Mouse (Mus musculus) heart, embryonic 14.5 days (tissue): ENCODE measurements at regions not wholly inside any gene's neighbourhood (a gene's known extent, or its start where the extent isn't known, plus 50 kb on each side); places are given as distances from the start of the nearest gene placed in this dataset.

Experiments used
- ATAC-seq: fragments of 200-750 bp; cut with Nextera tagmentation; 2 replicates; pipeline ENCODE4 v1.8.0; 2017; ENCODE audit warnings: low read depth, moderate TSS enrichment; ENCODE audit not compliant: insufficient number of reproducible peaks, insufficient read depth, low FRiP score
- H3K27ac ChIP-seq, 2 experiments: fragments of 200-500 bp in 1 of 2; fragments of 300-500 bp in 1 of 2; sonication (generic) in 1 of 2; replicated peaks in 1 of 2; 2 replicates each; pipeline ENCODE4 v1.5.1; 2012 to 2014; ENCODE audit warnings: low read depth in 2 of 2, low read length in 2 of 2, control low read depth in 1 of 2, mild to moderate bottlenecking in 1 of 2, mixed read lengths in 1 of 2; ENCODE audit not compliant: control insufficient read depth in 1 of 2, insufficient read depth in 1 of 2
- H3K27me3 ChIP-seq: fragments of 300-500 bp; sonication (generic); 2 replicates; pipeline ENCODE4 v1.6.1; 2014; ENCODE audit warnings: mild to moderate bottlenecking, low read length, control low read depth; ENCODE audit not compliant: control insufficient read depth, insufficient read depth
- H3K36me3 ChIP-seq: fragments of 300-500 bp; sonication (generic); 2 replicates; pipeline ENCODE4 v1.6.1; 2014; ENCODE audit warnings: mild to moderate bottlenecking, control low read depth, low read length, mixed read lengths; ENCODE audit not compliant: control insufficient read depth, insufficient read depth
- H3K4me1 ChIP-seq, 2 experiments: fragments of 200-500 bp in 1 of 2; fragments of 300-500 bp in 1 of 2; sonication (generic) in 1 of 2; 2 replicates each; pipeline ENCODE4 v1.6.1; 2012 to 2014; ENCODE audit warnings: low read length in 2 of 2, control low read depth in 1 of 2, mixed read lengths in 1 of 2; ENCODE audit not compliant: control insufficient read depth in 2 of 2, insufficient read depth in 2 of 2
- H3K4me2 ChIP-seq: fragments of 300-500 bp; sonication (generic); 2 replicates; pipeline ENCODE4 v1.6.1; 2014; ENCODE audit warnings: mild to moderate bottlenecking, low read length
- H3K4me3 ChIP-seq, 2 experiments: fragments of 200-500 bp in 1 of 2; fragments of 300-500 bp in 1 of 2; sonication (generic) in 1 of 2; 2 replicates each; pipeline ENCODE4 v1.5.1; 2012 to 2014; ENCODE audit warnings: low read length in 2 of 2, mild to moderate bottlenecking in 2 of 2, control low read depth in 1 of 2, low read depth in 1 of 2, moderate library complexity in 1 of 2; ENCODE audit not compliant: control insufficient read depth in 1 of 2, insufficient read depth in 1 of 2
- H3K9ac ChIP-seq: fragments of 300-500 bp; sonication (generic); 2 replicates; pipeline ENCODE4 v1.6.1; 2014; ENCODE audit warnings: mild to moderate bottlenecking, low read length
- H3K9me3 ChIP-seq: fragments of 300-500 bp; sonication (generic); 2 replicates; pipeline ENCODE4 v1.6.1; 2016; ENCODE audit warnings: low read length, control low read depth; ENCODE audit not compliant: control insufficient read depth
- WGBS: fragments of 180-500 bp; shearing (Covaris S2); extraction: QIAGEN DNeasy Blood & Tissue Kit; methylation state at CpG from one replicate; pipeline ENCODE4 v1.1.7; 2014; 5-methylcytosine and 5-hydroxymethylcytosine counted together

GRCm38 (mm10) chr9:69705942-69706341 is 54.8 kb downstream of the Foxb1 start:
- Histone ChIP-seq H3K4me1 (no peaks in the 10 kb centered on the region), H3K36me3 (no peaks in the 10 kb centered on the region), H3K27me3 (no peaks in the 10 kb centered on the region), H3K27ac (no peak overlapping the region), H3K4me3 (no peak overlapping the region), H3K4me2 (no peak overlapping the region), H3K9ac (no peak overlapping the region), H3K9me3 (peaks cover 6% of the 10 kb centered on the region; the same call in 1 of the 2 replicates)
- no peak for ATAC-seq
- WGBS = 92% methylated on average over 8 of the region's 8 CpGs

- Histone ChIP-seq H3K27me3 (no peaks in the 10 kb centered on the region), H3K9ac (no peak overlapping the region), H3K4me1 (no peaks in the 10 kb centered on the region), H3K4me2 (no peak overlapping the region), H3K4me3 (no peak overlapping the region), H3K36me3 (no peaks in the 10 kb centered on the region), H3K27ac (no peak overlapping the region), H3K9me3 (peaks cover 6% of the 10 kb centered on the region; the same call in 1 of the 2 replicates)
- no peak for ATAC-seq
- 62% methylated on average over 4 of the region's 4 CpGs for WGBS
Observed at GRCm38 (mm10) chr9:69705071-69705470, 55.7 kb downstream of the Foxb1 start.

GRCm38 (mm10) chr9:69703731-69704130 is 57.0 kb downstream of the Foxb1 start:
- H3K36me3 ChIP-seq = no peaks in the 10 kb centered on the region
- no peak for ATAC-seq
- H3K27ac ChIP-seq = no peak overlapping the region
- peaks cover 6% of the 10 kb centered on the region; the same call in 1 of the 2 replicates for H3K9me3 ChIP-seq
- WGBS = 72% methylated on average over 7 of the region's 7 CpGs
- H3K9ac ChIP-seq = no peak overlapping the region
- no peaks in the 10 kb centered on the region for H3K4me1 ChIP-seq
- H3K4me2 ChIP-seq = no peak overlapping the region
- H3K4me3 ChIP-seq = no peak overlapping the region
- no peaks in the 10 kb centered on the region for H3K27me3 ChIP-seq

GRCm38 (mm10) chr9:69702156-69702928 is 58.4 kb downstream of the Foxb1 start:
- whole genome bisulfite sequencing = 78% methylated on average over 8 of the region's 8 CpGs
- Histone ChIP-seq H3K4me1 (no peaks in the 10 kb centered on the region), H3K4me3 (no peak overlapping the region), H3K9ac (no peak overlapping the region), H3K36me3 (no peaks in the 10 kb centered on the region), H3K9me3 (no peaks in the 10 kb centered on the region), H3K27me3 (no peaks in the 10 kb centered on the region), H3K4me2 (no peak overlapping the region), H3K27ac (no peak overlapping the region)
- no peak for ATAC-seq

- Histone ChIP-seq H3K9ac (no peak overlapping the region), H3K4me2 (no peak overlapping the region), H3K27me3 (no peaks in the 10 kb centered on the region), H3K4me1 (no peaks in the 10 kb centered on the region), H3K4me3 (no peak overlapping the region), H3K27ac (no peak overlapping the region), H3K36me3 (no peaks in the 10 kb centered on the region), H3K9me3 (no peaks in the 10 kb centered on the region)
- WGBS = 85% methylated on average over 9 of the region's 9 CpGs
- no peak for ATAC-seq
Observed at GRCm38 (mm10) chr9:69700696-69701095, 60.0 kb downstream of the Foxb1 start.

GRCm38 (mm10) chr9:69691756-69692155 is 69.0 kb downstream of the Foxb1 start:
- Histone ChIP-seq H3K4me2 (no peak overlapping the region), H3K9ac (no peak overlapping the region), H3K36me3 (no peaks in the 10 kb centered on the region), H3K4me1 (no peaks in the 10 kb centered on the region), H3K4me3 (no peak overlapping the region), H3K27me3 (no peaks in the 10 kb centered on the region), H3K9me3 (no peaks in the 10 kb centered on the region), H3K27ac (no peak overlapping the region)
- WGBS = 86% methylated on average over 3 of the region's 3 CpGs
- no peak for ATAC-seq

GRCm38 (mm10) chr9:69687349-69688123 is 73.2 kb downstream of the Foxb1 start:
- no peak for ATAC-seq
- H3K4me1 ChIP-seq = no peaks in the 10 kb centered on the region
- no peak overlapping the region for H3K4me2 ChIP-seq
- no peak overlapping the region for H3K9ac ChIP-seq
- no peaks in the 10 kb centered on the region for H3K36me3 ChIP-seq
- H3K27ac ChIP-seq = no peak overlapping the region
- no peak overlapping the region for H3K4me3 ChIP-seq
- 0 out of 2 replicates have a peak, but pooled peaks cover 4% of the 10 kb centered on the region for H3K27me3 ChIP-seq
- H3K9me3 ChIP-seq = no peaks in the 10 kb centered on the region
- 47% methylated on average over 12 of the region's 12 CpGs for WGBS
